Mouse (Mus musculus) mouse embryonic stem cell (cell line): ENCODE measurements around the gene Cdr1.

Experiments used
- in situ Hi-C, 2 experiments: fragments of 300-500 bp; cut with MboI; formaldehyde crosslinking; loops; 1 replicate in 1 of 2; 3 replicates in 1 of 2; pipeline ENCODE4 v1.14.3; 2019 to 2020; ENCODE audit warnings: low sequenced_read_pairs in 2 of 2, low pct_unique_long_range_greater_than_20kb in 1 of 2, mixed read lengths in 1 of 2; ENCODE audit not compliant: unreplicated experiment in 1 of 2

The Cdr1 gene

DNA sequence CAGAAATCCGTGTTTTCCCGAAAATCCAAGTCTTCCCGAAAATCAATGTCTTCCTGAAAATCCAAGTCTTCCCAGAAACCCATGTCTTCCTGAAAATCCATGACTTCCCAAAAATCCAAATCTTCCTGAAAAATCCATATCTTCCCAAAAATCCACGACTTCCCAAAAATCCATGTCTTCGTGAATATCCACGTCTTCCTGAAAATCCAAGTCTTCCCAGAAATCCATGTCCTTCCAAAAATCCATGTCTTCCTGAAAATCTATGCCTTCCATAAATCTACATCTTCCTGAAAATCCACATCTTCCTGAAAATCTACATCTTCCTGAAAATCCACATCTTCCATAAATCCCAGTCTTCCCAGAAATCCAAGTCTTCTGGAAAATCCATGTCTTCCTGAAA lies at the start of gene Cdr1:
Cdr1 (minus strand) TSS at position 101 of the 400 bp plus-strand sequence.
- in situ Hi-C loops = no loop called here

DNA sequence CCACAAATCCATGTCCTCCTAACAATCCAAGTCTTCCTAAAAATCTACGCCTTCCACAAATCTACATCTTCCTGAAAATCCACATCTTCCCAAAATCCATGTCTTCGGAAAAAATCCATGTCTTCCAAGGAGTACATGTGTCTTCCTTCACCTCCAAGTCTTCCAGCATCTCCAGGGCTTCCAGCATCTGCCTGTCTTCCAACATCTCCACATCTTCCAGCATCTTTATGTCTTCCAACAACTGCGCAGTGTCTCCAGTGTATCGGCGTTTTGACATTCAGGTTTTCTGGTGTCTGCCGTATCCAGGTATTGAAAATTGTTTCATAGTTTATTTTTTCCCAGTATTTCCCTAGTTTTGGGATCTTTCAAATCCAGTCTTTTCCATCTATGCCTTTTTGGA lies 511 bp upstream of the Cdr1 start:
- in situ Hi-C loops = no loop called here

DNA sequence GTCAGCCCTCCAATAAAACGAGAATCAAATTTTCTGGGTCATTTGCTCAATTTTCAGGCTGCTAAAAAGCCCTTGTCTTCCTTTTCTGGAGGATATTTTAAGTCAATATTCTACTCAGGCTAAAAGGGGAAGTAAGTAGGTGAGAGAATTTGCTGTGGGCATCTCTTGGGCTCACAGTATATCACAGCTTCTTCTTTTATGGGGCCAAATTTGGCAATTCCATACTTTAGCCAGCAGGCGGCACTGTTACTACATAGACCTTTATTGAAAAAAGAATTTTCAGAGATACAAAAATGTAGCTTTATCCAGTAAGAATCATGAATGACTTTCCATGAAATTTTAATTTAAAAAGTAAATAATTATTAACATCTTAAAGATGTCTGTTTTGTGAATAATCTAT lies 18.8 kb downstream of the Cdr1 start:
- in situ Hi-C loops = no loop called here

DNA sequence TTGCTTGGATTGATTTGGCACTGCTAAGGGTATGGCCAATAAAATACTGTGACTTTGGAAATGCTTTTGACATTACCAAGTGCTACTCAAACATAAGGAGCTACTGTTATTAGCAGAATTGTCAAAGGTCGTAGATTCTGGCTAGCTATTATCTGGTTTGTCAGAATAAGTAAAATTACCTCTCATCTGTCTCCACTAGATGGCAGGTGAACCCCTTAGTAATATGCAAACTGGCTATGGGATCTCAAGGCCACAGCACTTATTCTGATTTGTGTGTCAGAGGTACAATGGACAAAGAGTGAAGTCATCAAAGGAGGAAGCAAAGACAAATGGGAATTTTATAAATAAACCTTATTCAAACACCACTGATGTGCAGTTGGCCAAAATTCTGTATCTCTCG lies 24.1 kb downstream of the Cdr1 start:
- in situ Hi-C loops = no loop called here

GRCm38 (mm10) chrX:61154657-61155256 lies 30.6 kb downstream of the Cdr1 start:
- in situ Hi-C loops = no loop called here

- in situ Hi-C loops = no loop called here
Observed at GRCm38 (mm10) chrX:61154246-61154645, 31.1 kb downstream of the Cdr1 start.

DNA sequence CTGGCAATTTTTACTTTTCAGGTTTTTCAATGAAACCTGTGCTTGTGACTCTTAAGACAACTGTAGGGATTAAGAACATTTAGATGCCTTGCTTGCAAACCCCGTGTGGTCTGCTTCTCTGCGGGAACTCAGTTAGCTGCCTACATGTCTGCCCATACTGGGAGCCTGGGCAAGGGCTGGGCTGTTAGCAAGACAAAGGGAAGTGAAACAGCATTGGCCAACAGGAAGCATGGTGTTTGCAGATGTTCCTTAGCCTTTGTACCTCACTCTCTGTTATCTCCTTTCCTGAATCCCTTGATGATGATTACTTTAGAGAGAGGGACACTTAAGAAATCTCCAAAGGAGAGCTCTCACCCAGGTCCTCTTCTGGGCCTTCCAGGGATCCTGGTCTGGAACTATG lies 38.8 kb downstream of the Cdr1 start:
- in situ Hi-C loops = no loop called here

DNA sequence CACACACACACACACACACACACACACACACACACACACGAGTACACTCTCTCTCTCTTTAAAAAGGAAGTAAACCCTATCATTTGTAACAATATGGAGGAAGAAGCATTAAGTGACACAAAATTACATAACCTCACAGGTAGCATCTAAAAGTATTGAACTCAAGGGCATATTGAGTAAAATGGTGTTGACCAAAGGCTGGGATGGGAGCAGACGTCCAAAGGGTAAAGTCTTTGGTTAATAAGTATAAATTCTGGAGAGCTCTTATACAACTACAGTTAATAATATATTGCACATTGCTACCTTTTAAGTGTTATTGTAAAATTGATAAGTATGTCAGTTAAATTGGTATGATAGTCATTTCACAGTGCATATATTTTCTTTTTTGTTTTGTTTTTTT lies 39.9 kb downstream of the Cdr1 start:
- in situ Hi-C loops = no loop called here

GRCm38 (mm10) chrX:61134592-61134991 lies 50.8 kb downstream of the Cdr1 start:
- in situ Hi-C loops = no loop called here
